Mouse (Mus musculus) layer of hippocampus, postnatal 36 days (tissue): ENCODE data around the gene Zscan26. TPM values are rescaled to one million over a fixed set of nuclear protein-coding genes. Genes with fewer than 3 reads are reported as not detected.

Source experiments
- DNase-seq, 2 experiments: peaks; one replicate each; pipeline ENCODE4 v3.0.0; 2022
- total RNA-seq, 2 experiments: library from RNA; stranded (reverse); gene quantifications; 2 replicates each; pipeline ENCODE4 v1.2.3; 2021

Zscan26 gene
- total RNA-seq, 2 experiments from 2014 or later: 52.3 to 53.5 TPM

- DNase-seq: no peak
Observed at GRCm38 (mm10) chr13:21423301-21423700, 30.2 kb downstream of the Zscan26 start.

DNA sequence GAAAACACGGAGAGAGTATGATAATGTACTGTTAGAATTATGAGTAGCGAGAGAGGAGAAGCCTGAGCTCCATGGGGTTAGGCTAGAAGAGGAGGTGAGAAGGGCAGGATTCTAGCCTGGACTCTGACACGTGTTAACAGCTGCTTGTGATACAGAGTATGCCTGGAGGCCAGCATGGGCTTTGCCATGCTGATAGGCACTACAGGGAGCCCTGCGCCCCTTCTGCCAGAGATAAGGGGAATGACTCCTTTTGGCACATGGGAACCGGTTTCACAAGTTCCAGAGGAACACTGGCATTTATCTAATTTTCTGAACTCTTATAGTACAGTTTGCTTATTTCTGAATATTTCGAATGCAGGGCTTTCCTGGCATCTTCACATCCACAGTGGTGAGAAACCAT, 34.7 kb downstream of the Zscan26 start:
- no peak for DNase-seq

- DNase-seq: no peak
Observed at GRCm38 (mm10) chr13:21417298-21418010, 36.1 kb downstream of the Zscan26 start.

DNA sequence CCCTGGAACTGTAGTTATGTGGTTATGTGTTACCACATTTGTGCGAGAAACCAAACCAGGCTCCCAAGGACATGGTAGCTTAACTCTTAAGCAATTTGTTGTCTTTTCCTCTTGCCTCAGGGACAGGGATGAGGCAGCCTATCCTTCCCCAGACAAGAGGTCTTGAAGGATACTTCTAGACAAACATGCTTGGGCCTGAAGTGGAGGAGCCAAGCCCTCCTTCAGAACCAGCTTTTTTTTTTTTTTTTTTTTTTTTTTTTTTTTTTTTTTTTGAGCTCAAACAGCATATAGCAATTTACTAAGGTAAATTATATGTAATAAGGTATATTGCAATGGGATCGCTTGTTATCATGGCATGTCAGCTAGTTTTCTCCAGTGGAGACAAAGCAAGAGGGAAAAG, 37.8 kb downstream of the Zscan26 start:
- DNase-seq: no peak

DNA sequence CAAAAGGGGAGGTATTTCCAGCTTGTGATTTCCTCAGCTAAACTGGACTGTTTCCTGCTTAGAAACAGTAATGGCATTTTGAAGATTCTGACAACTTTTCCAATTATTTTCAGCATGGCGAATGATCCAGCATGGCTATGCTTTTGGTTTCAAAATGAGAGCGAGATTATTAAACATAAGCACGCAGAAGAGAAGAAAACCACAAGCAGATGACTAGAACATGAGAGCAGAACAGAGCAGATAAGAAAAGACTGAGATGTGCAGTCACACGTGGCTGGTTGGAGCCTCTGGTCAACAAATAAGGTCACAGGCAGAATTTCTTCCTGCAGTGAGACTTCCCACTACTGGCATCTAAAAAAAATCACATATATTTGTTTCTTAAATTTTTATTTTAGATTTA, 38.3 kb downstream of the Zscan26 start:
- DNase-seq: no peak

GRCm38 (mm10) chr13:21414231-21415212, 39.0 kb downstream of the Zscan26 start:
- no peak for DNase-seq

DNA sequence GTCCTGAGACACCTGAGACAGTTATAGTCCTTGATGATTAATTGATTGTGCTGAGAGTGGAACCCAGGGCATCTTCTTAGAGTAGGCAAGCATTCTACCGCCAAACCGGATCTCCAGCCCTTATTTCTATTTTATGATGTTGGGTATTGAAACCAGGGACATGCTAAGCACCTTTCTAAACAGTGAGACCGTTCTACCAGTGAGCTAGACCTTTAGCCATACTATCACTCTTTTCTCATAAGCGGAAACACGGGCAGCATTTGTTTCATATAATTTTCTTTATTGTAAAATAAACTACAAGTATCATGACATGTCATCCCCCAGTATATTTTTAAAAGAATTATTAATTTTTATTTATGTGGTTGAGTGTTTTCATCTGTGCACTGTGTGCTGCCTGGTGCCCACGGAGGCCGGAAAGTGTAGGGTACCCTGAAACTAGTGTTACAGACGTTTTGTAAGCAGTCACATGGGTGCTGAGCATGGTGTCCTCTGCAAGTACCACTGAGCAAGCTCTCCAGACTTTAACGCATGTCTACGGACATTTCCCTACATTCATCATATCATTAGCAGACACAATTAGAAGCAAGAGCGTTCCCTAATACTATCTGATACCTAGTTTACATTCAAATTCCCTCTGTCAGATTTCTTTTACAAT, 44.6 kb downstream of the Zscan26 start:
- DNase-seq: no peak

DNA sequence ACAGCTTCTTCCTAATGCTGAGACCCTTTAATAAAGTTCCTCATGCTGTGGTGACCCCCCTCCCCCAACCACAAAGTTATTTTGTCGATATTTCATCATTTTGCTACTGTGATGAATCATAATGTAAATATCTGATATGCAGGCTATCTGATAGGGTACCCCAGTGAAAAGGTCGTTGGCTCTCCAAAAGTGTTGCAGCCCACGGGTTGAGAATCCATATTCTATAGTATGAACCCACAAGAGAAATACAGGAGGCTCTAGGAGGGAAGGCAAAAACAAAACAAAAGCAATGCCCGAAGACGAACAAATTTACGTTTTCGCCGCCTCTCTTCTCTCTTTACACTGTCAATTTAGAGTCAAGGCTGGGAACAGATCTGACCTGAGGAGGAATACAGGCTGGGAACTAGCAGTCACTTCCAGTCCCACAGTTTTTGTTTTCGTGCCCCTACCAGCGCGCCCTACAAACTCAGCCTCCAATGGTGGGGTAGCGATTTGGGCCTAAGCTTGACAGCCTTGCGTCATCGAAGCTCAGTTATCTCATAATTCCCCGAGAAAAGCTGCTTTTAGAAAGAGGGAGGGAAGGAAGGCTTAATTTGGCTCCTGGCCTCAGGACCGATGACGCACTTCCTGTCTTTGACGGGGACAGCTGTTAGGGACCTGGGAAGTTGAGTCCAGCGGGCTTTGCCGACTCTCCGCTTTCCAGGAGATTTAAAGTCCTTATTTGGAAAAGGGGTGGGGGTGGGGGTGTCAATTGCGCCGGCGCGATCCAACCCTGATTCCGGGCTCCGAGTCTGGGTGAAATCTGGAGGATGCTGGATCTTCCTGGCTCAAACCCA, 45.3 kb downstream of the Zscan26 start:
- peak; percentile 85 to 86 for DNase-seq

- no peak for DNase-seq
Observed at GRCm38 (mm10) chr13:21407341-21407740, 46.2 kb downstream of the Zscan26 start.

- no peak for DNase-seq
Observed at GRCm38 (mm10) chr13:21402848-21403247, 50.7 kb downstream of the Zscan26 start.

DNA sequence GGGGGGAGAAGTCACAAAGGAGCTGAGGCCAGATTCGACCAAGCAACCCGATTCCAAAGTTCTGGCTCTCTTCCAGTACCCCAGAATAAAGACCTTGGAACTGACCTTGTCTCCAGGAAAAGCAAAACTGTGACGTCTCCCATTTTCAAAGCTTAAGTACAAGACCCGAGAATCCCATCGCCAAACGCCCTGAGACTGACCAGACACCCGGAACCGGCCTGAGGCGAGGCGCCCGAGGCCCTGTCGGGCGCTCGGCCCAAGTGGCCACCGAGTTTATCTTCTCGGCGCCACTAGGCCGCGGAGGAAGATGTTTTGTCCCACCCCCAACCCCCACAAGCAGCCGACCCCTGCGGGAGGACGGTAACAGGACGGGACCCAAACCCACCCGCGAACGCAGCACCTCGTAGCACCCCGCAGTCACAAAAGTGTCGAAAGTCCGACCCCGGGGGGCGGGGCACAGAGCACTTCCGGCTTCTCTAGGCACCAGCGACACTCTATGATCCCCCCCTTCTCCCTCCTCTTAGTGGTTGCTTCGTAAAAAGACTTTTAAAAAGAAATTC, 51.2 kb downstream of the Zscan26 start, which contains the start of gene Zkscan3:
Gene Zkscan3 (minus strand): TSS at position 469 of the 560 bp plus-strand sequence.
- DNase-seq: peak; percentile 75 to 83

DNA sequence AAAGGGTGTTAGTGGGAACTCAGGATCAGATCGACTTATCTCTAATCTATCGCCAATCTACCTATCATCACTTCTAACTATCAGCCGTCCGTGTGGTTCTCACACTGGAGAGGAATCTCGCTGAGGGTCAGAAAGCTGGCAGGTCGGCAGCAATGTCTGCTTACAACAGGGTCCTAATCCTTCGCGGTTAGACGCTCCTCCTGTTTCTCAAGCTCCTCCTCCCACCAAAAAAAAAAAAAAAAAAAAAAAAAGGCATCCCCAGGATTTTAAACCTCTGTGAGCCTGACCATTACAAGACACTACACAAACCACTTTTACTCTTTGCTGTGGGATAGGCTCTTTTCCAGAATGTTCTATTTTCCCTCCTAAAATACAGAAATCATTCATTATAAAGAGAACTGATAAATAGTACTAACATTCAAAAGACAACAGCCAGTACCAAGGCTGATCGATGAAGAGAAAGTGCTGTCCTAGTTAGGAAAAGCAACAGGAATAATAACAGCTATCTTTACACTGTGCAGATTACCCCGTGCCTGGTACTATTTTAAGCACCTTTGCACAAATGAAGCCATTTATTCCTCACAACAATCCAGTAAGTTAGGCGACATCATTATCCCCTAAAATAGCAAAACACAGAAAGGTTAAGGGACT, 51.8 kb downstream of the Zscan26 start:
- DNase-seq: no peak

DNA sequence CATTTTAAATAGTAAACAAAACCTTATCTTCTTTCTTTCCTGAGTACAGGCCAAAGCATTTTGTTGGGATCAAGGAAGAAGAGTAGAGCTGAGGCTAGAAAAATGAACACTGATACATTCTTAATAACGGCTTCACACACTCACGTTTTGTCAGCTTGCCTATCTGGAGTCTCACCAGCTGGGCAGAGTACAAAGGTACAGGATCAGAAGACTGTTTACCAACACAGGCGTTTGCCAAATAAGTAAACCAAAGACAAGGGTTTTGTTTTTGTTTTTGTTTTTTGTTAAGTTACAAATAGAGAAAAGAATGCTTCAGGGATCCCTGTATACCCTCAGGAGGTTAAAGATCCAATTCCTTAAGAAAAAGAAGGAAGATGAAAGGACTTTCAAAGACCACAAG, 52.4 kb downstream of the Zscan26 start:
- DNase-seq: no peak

DNA sequence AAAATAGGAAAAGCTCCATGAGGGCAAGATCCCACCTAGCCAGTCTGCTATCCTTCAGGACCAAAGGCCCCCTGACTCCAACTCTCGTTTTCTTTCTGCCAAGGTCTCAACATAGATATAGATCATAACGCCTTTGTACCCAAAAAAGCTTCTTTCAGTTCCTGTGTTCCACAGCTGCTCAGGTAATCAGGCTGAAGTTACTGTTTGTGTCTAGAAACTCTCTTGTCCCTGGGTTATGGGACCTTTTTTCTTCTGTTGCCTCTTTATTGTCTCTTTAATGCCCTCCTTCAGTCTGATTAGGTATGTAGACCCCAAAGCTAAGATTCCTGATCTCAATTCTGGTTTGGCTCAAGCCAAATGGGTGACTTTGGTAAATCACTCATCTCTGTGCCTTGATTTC, 56.0 kb downstream of the Zscan26 start:
- no peak for DNase-seq

GRCm38 (mm10) chr13:21396048-21396447, 57.5 kb downstream of the Zscan26 start:
- peak; percentile 18 to 24 for DNase-seq

DNA sequence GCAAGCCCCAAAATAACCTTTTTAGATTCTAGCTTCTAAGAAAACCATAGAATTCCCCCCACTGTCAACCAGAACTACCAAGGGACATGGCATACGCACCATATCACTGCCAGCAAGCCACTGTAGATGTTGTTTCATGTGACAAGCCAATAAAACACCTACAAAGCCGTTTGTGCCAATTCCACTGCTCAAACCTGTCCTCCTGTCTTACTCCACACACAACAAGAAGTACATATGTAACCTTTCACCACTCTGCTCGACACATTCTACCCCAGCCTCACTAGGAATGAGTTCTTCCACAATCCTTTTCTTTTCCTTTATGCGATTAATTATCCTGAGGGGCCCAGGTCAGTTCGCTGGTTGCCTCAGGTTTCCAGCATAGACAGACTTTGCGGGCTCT, 57.9 kb downstream of the Zscan26 start:
- DNase-seq: no peak

DNA sequence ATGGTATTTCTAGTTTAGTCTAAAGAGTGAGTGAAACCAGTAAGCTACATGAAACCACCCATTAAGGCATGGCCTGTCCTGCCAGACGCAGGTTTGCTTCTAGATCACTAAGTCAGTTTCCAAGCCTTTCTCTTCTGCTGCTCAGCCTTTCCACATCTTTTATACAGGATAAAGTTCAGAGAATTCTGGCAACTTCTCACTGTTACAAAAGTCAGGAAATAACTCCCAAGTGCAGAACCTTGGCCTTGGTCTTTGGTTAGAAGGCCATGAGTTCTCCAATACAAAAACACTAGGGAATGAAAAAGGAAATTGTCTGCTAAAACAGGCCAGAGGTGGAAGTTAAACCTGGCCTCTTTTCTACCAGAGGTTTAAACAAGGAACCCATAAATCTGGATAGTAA, 58.3 kb downstream of the Zscan26 start:
- DNase-seq: no peak
